Mouse (Mus musculus) ES-Bruce4 (cell line): Measurements from ENCODE around the gene Cfap77.

Source experiments
- EP300 ChIP-seq: IDR thresholded peaks from 2 replicates; pipeline ENCODE4 v1.6.1; 2011; ENCODE audit warnings: low read depth, low read length; ENCODE audit not compliant: insufficient read depth
- POLR2A ChIP-seq: IDR thresholded peaks from one replicate; pipeline ENCODE4 v1.8.1; 2011; ENCODE audit warnings: low read length; ENCODE audit not compliant: insufficient read depth

DNA sequence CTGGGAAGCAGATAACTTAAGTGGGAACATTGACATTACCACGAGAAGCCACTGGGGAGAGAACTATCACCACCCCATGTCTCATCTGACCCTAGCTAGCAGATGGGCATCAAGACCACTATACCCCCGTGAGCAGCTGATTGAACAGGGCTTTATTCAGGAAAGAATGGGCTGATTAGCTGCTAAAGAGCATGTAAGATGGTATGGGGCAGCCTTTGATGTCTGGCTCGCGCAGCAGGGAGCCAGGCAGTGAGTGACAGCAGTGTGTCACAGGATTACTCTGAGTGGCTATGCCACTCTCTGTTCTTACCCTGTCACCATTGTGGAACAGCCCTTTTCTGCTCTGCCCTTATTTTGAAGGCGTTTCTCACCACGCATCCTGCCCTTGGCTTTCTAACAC is 161.3 kb downstream of the Cfap77 start:
- no peak for TF ChIP-seq POLR2A
- TF ChIP-seq EP300: no peak
